In genomic region chr4:117189382-117189855, GRCm38 (mm10) we compare ENCODE assay signal across 8 mouse cellular contexts. TPM values are rescaled to one million over a fixed set of nuclear protein-coding genes. Genes with fewer than 3 reads are reported as not detected.
DNase-seq lines count a peak whose midpoint lies in the region; ATAC-seq lines count a peak whose summit lies in the region.

No protein-coding gene starts in this region.

- peak; percentile 64 for ATAC-seq in common myeloid progenitor, adult 5-6 weeks (replicated peaks; ENCODE audit: low read depth, poor library complexity, severe bottlenecking)
- peak; percentile 76 for ATAC-seq in inflammation-experienced regulatory T-cells, adult 6 months
- ATAC-seq in megakaryocyte progenitor cell, adult 5-6 weeks (replicated peaks; ENCODE audit: poor library complexity), result peak; percentile 65

- peak; percentile 90 for DNase-seq in adipocyte (ENCODE audit: low spot score)
- DNase-seq in gastrocnemius, postnatal 10 days, result peak; percentile 86
- peak; percentile 85 to 90 for DNase-seq in left cerebral cortex, postnatal 10 days (ENCODE audit: extremely low spot score in 1 of 2, low spot score in 2 of 2)
- DNase-seq in right cerebral cortex, postnatal 10 days (ENCODE audit: low spot score in 2 of 2), result peak; percentile 87 to 91
- peak; percentile 89 for DNase-seq in urinary bladder, postnatal 14 days (ENCODE audit: low spot score)

- intact Hi-C loops in left cerebral cortex, postnatal 10 days (cut with DNase I), result no loop called here

RNA-seq across cellular contexts. Expression of gene Kif2c, which starts 7.0 kb away (rescaled TPM):
- total RNA-seq in common myeloid progenitor, adult 5-6 weeks (2017), result 33.7 and 40.7 TPM in 2 replicates
- 1 to 10 TPM; 3.8 to 6.6 TPM for total RNA-seq in gastrocnemius, postnatal 10 days (2021)
- polyA plus RNA-seq in inflammation-experienced regulatory T-cells, adult 6 months (2017; shearing (Covaris generic)), result 10 to 100 TPM in 1 of 3 experiments, 1 to 10 TPM in 2; 1.9 to 35.0 (median 5.5) TPM
- total RNA-seq in left cerebral cortex, postnatal 10 days (2021), result 1 to 10 TPM; 1.1 to 2.2 TPM
- 33.3 and 33.7 TPM in 2 replicates for total RNA-seq in megakaryocyte progenitor cell, adult 5-6 weeks (2015)
- total RNA-seq in megakaryocyte progenitor cell, adult 5-6 weeks (2017), result 45.9 and 46.4 TPM in 2 replicates

RNA-seq across cellular contexts. Expression of gene Rps8, which starts 33.4 kb away (rescaled TPM):
- total RNA-seq in common myeloid progenitor, adult 5-6 weeks (2017), result 1,886 and 2,148 TPM in 2 replicates
- total RNA-seq in gastrocnemius, postnatal 10 days (2021), result 1,000 to 10,000 TPM; 1,007 to 1,093 TPM
- 100 to 1,000 TPM; 670 to 888 (median 878) TPM for polyA plus RNA-seq in inflammation-experienced regulatory T-cells, adult 6 months (2017; shearing (Covaris generic))
- total RNA-seq in left cerebral cortex, postnatal 10 days (2021), result 100 to 1,000 TPM; 554 to 567 TPM
- 4,838 and 5,186 TPM in 2 replicates for total RNA-seq in megakaryocyte progenitor cell, adult 5-6 weeks (2015)
- 1,989 and 2,131 TPM in 2 replicates for total RNA-seq in megakaryocyte progenitor cell, adult 5-6 weeks (2017)

RNA-seq across cellular contexts. Expression of gene Plk3, which starts 55.7 kb away (rescaled TPM):
- total RNA-seq in common myeloid progenitor, adult 5-6 weeks (2017), result 2.9 and 3.9 TPM in 2 replicates
- 1 to 10 TPM; 1.8 to 2.6 TPM for total RNA-seq in gastrocnemius, postnatal 10 days (2021)
- 10 to 100 TPM; 13.4 to 19.8 (median 18.8) TPM for polyA plus RNA-seq in inflammation-experienced regulatory T-cells, adult 6 months (2017; shearing (Covaris generic))
- total RNA-seq in left cerebral cortex, postnatal 10 days (2021), result 10 to 100 TPM; 17.7 to 19.9 TPM
- total RNA-seq in megakaryocyte progenitor cell, adult 5-6 weeks (2015), result 1.4 and 2.0 TPM in 2 replicates
- 1.1 and 4.1 TPM in 2 replicates for total RNA-seq in megakaryocyte progenitor cell, adult 5-6 weeks (2017)

Comparison
In these comparisons a context has a peak if more than half of its experiments do, and no peak if none do; other contexts are left out.
1. Peak in every context shown above with its lines: DNase-seq and ATAC-seq.